Mouse (Mus musculus) limb, embryonic 13.5 days (tissue): ENCODE results near the gene Tmem217. TPM values are rescaled to one million over a fixed set of nuclear protein-coding genes. Genes with fewer than 3 reads are reported as not detected.

Experiments used
- ATAC-seq: fragments of 200-750 bp; cut with Nextera tagmentation; 2 replicates; pipeline ENCODE4 v1.8.0; 2017; ENCODE audit warnings: low read depth, moderate number of reproducible peaks, moderate TSS enrichment; ENCODE audit not compliant: low FRiP score
- H3K27ac ChIP-seq: fragments of 300-500 bp; sonication (generic); 2 replicates; pipeline ENCODE4 v1.5.1; 2015; ENCODE audit warnings: inconsistent platforms, mild to moderate bottlenecking, moderate library complexity
- H3K27me3 ChIP-seq: fragments of 300-500 bp; sonication (generic); 2 replicates; pipeline ENCODE4 v1.6.1; 2015; ENCODE audit warnings: mild to moderate bottlenecking, inconsistent platforms
- H3K36me3 ChIP-seq: fragments of 300-500 bp; sonication (generic); 2 replicates; pipeline ENCODE4 v1.6.1; 2015; ENCODE audit warnings: inconsistent platforms, mild to moderate bottlenecking, moderate library complexity
- H3K4me1 ChIP-seq: fragments of 300-500 bp; sonication (generic); 2 replicates; pipeline ENCODE4 v1.6.1; 2015; ENCODE audit warnings: inconsistent platforms
- H3K4me2 ChIP-seq: fragments of 300-500 bp; sonication (generic); replicated peaks from 2 replicates; pipeline ENCODE4 v1.6.1; 2015; ENCODE audit warnings: inconsistent platforms, mild to moderate bottlenecking, moderate library complexity
- H3K4me3 ChIP-seq: fragments of 300-500 bp; sonication (generic); 2 replicates; pipeline ENCODE4 v1.5.1; 2015; ENCODE audit warnings: moderate library complexity, mild to moderate bottlenecking, inconsistent platforms
- H3K9ac ChIP-seq: fragments of 300-500 bp; sonication (generic); 2 replicates; pipeline ENCODE4 v1.6.1; 2015; ENCODE audit warnings: mild to moderate bottlenecking, inconsistent platforms
- H3K9me3 ChIP-seq: fragments of 300-500 bp; sonication (generic); 2 replicates; pipeline ENCODE4 v1.6.1; 2016; ENCODE audit warnings: inconsistent platforms
- WGBS: fragments of 180-500 bp; shearing (Covaris S2); methylation state at CpG from one replicate; pipeline ENCODE4 v1.1.7; 2015; 5-methylcytosine and 5-hydroxymethylcytosine counted together
- polyA plus RNA-seq: library from polyadenylated mRNA; unstranded; fragments of >200 nt; fragmentation: Nextera tagmentation; extraction: Ambion mirVana; gene quantifications from 2 replicates; pipeline ENCODE4 v1.2.1, GENCODE M21; 2015

Tmem217 gene
- 1.2 and 1.7 TPM in 2 replicates for polyA plus RNA-seq

DNA sequence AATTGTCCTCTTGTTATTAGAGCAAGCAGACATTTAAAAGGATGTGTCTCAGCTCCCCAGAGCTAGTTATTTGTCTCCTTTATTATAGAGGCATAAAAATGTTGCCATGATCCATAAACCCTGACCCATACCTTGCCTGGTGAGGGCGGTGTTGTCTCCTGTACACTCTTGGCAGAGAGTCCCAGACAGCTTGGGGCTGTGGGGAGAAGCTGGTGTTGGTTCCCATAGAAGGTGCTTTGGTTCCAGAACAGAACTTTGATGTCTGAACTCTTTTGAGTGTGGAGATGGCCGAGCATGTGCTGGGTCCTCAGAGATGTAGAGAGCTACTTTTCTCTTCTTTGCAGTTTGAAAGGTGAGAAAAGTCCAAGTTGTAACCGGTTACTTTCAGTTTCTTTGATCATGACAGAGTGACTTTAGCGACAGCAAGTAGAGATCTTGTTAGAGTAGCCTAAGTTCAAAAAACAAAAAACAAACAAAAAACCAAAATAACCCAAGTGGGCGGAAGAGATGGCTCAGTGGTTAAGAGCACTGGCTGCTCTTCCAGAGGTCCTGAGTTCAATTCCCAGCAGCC, at the start of gene Tmem217:
Gene Tmem217, minus strand, starts transcription at position 224 of the 571 bp plus-strand sequence.
- 91% methylated on average over 5 of the region's 5 CpGs for whole genome bisulfite sequencing
- Histone ChIP-seq H3K36me3 (no peaks in the 10 kb centered on the region), H3K4me2 (peak within 1 kb of the TSS; percentile 98), H3K4me1 (peaks cover 17% of the 10 kb centered on the region), H3K27ac (no peak within 1 kb of the TSS), H3K27me3 (no peaks in the 10 kb centered on the region), H3K4me3 (0 out of 2 replicates have a peak within 1 kb of the TSS, but pooled peaks have one; percentile 96), H3K9ac (no peak within 1 kb of the TSS), H3K9me3 (no peaks in the 10 kb centered on the region)
- ATAC-seq, result no peak

DNA sequence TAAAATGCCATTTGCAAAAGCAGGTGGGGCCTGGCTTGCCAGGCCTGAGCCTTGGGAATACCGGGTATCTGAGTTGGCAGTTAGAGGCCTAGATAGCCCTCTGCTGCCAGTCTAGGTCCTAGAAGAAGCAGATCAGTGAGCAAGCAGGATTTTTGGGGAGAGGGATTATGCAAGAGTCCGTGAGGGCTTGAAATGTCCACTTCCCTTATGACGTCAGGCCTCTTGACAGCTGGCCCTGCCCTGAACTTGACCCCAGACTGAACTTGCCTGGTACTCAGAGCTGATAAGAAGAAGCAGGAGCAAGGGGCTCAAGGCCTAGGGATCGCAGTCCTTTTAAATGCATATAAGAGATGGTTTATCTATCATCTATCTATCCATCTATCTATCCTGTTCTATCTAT, 49.2 kb upstream of the Tmem217 start:
- no peak overlapping the region for H3K27ac ChIP-seq
- no peak overlapping the region for H3K4me2 ChIP-seq
- 74% methylated on average over 4 of the region's 4 CpGs for WGBS
- H3K36me3 ChIP-seq, result peaks cover 89% of the 10 kb centered on the region
- 0 out of 2 replicates have a peak, but pooled peaks cover 3% of the 10 kb centered on the region for H3K9me3 ChIP-seq
- no peak overlapping the region for H3K9ac ChIP-seq
- H3K27me3 ChIP-seq, result no peaks in the 10 kb centered on the region
- no peak for ATAC-seq
- H3K4me3 ChIP-seq, result no peak overlapping the region
- H3K4me1 ChIP-seq, result no peaks in the 10 kb centered on the region

- WGBS, result 78% methylated on average over 8 of the region's 8 CpGs
- H3K4me1 ChIP-seq, result no peaks in the 10 kb centered on the region
- peaks cover 91% of the 10 kb centered on the region for H3K36me3 ChIP-seq
- H3K27ac ChIP-seq, result no peak overlapping the region
- no peaks in the 10 kb centered on the region for H3K27me3 ChIP-seq
- H3K9me3 ChIP-seq, result 0 out of 2 replicates have a peak, but pooled peaks cover 3% of the 10 kb centered on the region
- H3K4me2 ChIP-seq, result no peak overlapping the region
- no peak overlapping the region for H3K4me3 ChIP-seq
- H3K9ac ChIP-seq, result no peak overlapping the region
- no peak for ATAC-seq
Measured at GRCm38 (mm10) chr17:29599537-29599936, 47.4 kb upstream of the Tmem217 start.

DNA sequence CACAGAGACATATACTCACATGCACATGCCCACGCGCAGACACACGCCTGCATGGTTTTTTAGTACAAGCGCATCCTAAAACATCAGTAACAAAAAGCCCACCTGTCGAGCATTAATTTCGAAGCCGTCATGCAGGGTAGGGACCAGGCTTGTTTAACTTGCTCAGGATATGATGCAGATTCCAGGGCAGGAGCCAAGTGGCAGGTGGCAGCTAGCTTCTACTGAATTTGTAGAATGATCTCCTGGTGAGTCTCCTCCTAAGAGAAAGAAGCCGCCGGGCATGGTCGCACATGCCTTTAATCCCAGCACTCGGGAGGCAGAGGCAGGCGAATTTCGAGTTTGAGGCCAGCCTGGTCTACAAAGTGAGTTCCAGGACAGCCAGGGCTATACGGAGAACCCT, 46.9 kb upstream of the Tmem217 start:
- 0 out of 2 replicates have a peak, but pooled peaks cover 3% of the 10 kb centered on the region for H3K9me3 ChIP-seq
- WGBS, result 93% methylated on average over 14 of the region's 14 CpGs
- no peak overlapping the region for H3K9ac ChIP-seq
- H3K4me3 ChIP-seq, result no peak overlapping the region
- no peak overlapping the region for H3K27ac ChIP-seq
- H3K4me1 ChIP-seq, result no peaks in the 10 kb centered on the region
- ATAC-seq, result no peak
- H3K36me3 ChIP-seq, result peaks cover 93% of the 10 kb centered on the region
- H3K4me2 ChIP-seq, result no peak overlapping the region
- H3K27me3 ChIP-seq, result no peaks in the 10 kb centered on the region

GRCm38 (mm10) chr17:29596771-29597132, 44.6 kb upstream of the Tmem217 start:
- Histone ChIP-seq H3K9ac (no peak overlapping the region), H3K27me3 (no peaks in the 10 kb centered on the region), H3K27ac (no peak overlapping the region), H3K4me1 (no peaks in the 10 kb centered on the region), H3K4me2 (no peak overlapping the region), H3K9me3 (no peaks in the 10 kb centered on the region), H3K36me3 (peaks cover 88% of the 10 kb centered on the region), H3K4me3 (no peak overlapping the region)
- no peak for ATAC-seq
- WGBS, result 83% methylated on average over 13 of the region's 13 CpGs

- Histone ChIP-seq H3K4me3 (no peak overlapping the region), H3K4me2 (no peak overlapping the region), H3K9ac (no peak overlapping the region), H3K4me1 (no peaks in the 10 kb centered on the region), H3K27ac (no peak overlapping the region), H3K36me3 (peaks cover 86% of the 10 kb centered on the region), H3K9me3 (no peaks in the 10 kb centered on the region), H3K27me3 (no peaks in the 10 kb centered on the region)
- ATAC-seq, result no peak
- WGBS, result 84% methylated on average over 15 of the region's 15 CpGs
Measured at GRCm38 (mm10) chr17:29595891-29596770, 43.9 kb upstream of the Tmem217 start.

DNA sequence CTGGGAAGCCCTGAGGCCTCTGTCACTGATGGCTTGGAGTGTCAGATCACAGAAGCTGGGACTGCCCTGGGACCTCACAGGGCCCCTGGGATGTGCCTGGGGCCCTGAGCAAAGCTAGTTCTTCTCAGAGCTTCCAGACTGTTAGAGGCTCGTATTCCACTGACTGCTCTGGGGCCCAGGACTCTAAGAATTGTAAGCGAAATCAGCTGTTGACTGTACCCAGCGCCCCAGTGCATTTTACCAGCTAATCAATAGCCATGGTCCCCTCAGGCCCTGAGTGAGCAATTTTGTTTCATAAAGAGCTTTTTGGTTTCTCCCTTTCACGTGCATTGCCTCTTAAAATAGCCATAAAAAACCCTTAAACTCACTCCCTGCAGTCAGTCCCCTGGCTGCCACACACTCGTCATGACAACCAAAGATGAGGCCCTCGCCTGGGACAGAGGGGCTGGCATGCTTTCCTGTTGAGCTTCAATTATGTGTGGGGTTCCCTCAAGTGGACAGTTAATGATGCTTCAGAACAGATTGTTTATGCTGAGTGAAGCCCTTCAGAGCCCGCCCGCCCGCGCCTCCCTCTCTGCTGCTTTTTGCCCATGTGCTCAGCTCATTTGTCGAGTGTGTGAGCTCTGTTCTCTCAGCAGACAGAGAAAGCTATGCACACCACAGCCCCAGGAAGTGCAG, 37.2 kb upstream of the Tmem217 start:
- H3K27me3 ChIP-seq, result no peaks in the 10 kb centered on the region
- no peak overlapping the region for H3K4me3 ChIP-seq
- H3K4me2 ChIP-seq, result peak overlapping the region; percentile 7; the same call in 1 of the 2 replicates
- peak overlapping the region; percentile 58; the same call in 1 of the 2 replicates for H3K27ac ChIP-seq
- 32% methylated on average over 11 of the region's 11 CpGs for WGBS
- H3K4me1 ChIP-seq, result peaks cover 13% of the 10 kb centered on the region
- peak; percentile 54 for ATAC-seq
- H3K9ac ChIP-seq, result peak overlapping the region; percentile 25
- H3K9me3 ChIP-seq, result no peaks in the 10 kb centered on the region
- H3K36me3 ChIP-seq, result peaks cover 49% of the 10 kb centered on the region

- H3K4me2 ChIP-seq, result no peak overlapping the region
- 82% methylated on average over 9 of the region's 9 CpGs for WGBS
- H3K4me3 ChIP-seq, result no peak overlapping the region
- peaks cover 45% of the 10 kb centered on the region for H3K36me3 ChIP-seq
- no peak overlapping the region for H3K27ac ChIP-seq
- no peaks in the 10 kb centered on the region for H3K9me3 ChIP-seq
- H3K9ac ChIP-seq, result no peak overlapping the region
- H3K27me3 ChIP-seq, result no peaks in the 10 kb centered on the region
- ATAC-seq, result no peak
- peaks cover 13% of the 10 kb centered on the region for H3K4me1 ChIP-seq
Measured at GRCm38 (mm10) chr17:29586921-29587320, 34.7 kb upstream of the Tmem217 start.

GRCm38 (mm10) chr17:29585446-29585845, 33.3 kb upstream of the Tmem217 start:
- 94% methylated on average over 5 of the region's 6 CpGs for WGBS
- Histone ChIP-seq H3K9ac (no peak overlapping the region), H3K9me3 (no peaks in the 10 kb centered on the region), H3K36me3 (peaks cover 51% of the 10 kb centered on the region), H3K27ac (no peak overlapping the region), H3K27me3 (no peaks in the 10 kb centered on the region), H3K4me1 (peaks cover 13% of the 10 kb centered on the region), H3K4me2 (no peak overlapping the region), H3K4me3 (no peak overlapping the region)
- no peak for ATAC-seq

GRCm38 (mm10) chr17:29584737-29585136, 32.6 kb upstream of the Tmem217 start:
- ATAC-seq, result no peak

DNA sequence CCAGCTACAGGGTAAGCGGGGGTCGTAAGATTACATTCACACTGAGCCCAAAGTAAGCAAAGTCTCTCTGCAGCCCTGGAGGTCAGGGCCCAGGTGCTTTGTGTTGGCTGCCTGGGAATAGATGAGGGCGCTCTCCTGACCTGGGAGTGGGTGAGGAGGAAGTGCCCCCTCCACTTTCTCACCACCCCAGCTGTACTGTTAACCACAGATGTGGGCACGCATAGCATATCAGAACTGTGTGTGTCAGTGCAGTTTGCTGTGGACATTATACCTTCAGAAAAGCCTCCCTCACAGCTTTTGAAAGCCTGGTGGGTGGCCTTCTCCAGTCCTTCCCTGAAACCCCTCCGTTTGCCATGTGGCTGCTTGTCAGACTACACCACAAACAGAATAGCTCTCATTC, 32.1 kb upstream of the Tmem217 start:
- ATAC-seq, result no peak
- H3K27ac ChIP-seq, result no peak overlapping the region
- peaks cover 8% of the 10 kb centered on the region for H3K4me1 ChIP-seq
- H3K4me3 ChIP-seq, result no peak overlapping the region
- peaks cover 61% of the 10 kb centered on the region for H3K36me3 ChIP-seq
- 80% methylated on average over 5 of the region's 5 CpGs for WGBS
- H3K9me3 ChIP-seq, result no peaks in the 10 kb centered on the region
- no peak overlapping the region for H3K4me2 ChIP-seq
- H3K27me3 ChIP-seq, result no peaks in the 10 kb centered on the region
- H3K9ac ChIP-seq, result no peak overlapping the region

More at GRCm38 (mm10) chr17:29584737-29585136, 32.6 kb upstream of the Tmem217 start:
- H3K36me3 ChIP-seq, result peaks cover 57% of the 10 kb centered on the region
- H3K9ac ChIP-seq, result no peak overlapping the region
- no peaks in the 10 kb centered on the region for H3K27me3 ChIP-seq
- H3K4me2 ChIP-seq, result no peak overlapping the region
- no peak overlapping the region for H3K27ac ChIP-seq
- WGBS, result 74% methylated on average over 3 of the region's 3 CpGs
- H3K9me3 ChIP-seq, result no peaks in the 10 kb centered on the region
- peaks cover 13% of the 10 kb centered on the region for H3K4me1 ChIP-seq
- no peak overlapping the region for H3K4me3 ChIP-seq

DNA sequence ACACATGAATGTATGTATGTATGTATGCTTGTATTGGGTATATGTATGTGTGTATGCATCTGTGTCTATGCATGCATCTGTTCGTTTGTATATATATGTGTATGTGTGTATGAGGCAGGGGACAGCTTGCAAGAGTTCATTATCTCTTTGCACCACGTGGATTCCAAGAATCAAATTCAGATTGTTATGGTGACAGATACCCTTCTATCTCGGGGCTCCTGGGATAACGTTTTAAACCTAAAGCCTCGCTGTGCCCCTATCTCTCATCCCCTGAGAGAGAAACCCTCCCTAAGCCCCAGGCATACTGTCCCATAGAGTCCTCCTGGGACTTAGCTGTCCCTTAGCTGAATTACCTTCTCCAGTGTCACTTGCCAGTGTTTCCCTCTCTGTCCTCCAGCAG, 31.4 kb upstream of the Tmem217 start:
- Histone ChIP-seq H3K27me3 (no peaks in the 10 kb centered on the region), H3K9ac (no peak overlapping the region), H3K4me2 (no peak overlapping the region), H3K36me3 (peaks cover 69% of the 10 kb centered on the region), H3K27ac (no peak overlapping the region), H3K4me3 (no peak overlapping the region), H3K9me3 (no peaks in the 10 kb centered on the region), H3K4me1 (peaks cover under 1% of the 10 kb centered on the region; the same call in 1 of the 2 replicates)
- 78% methylated on average over 5 of the region's 5 CpGs for WGBS
- ATAC-seq, result no peak
